Mouse (Mus musculus) v-Abl transformed pro-B cells (cell line): ENCODE measurements around the gene Sumf1.

Experiments
- in situ Hi-C, 2 experiments: fragments of 400-800 bp; cut with MboI; formaldehyde crosslinking; loops; one replicate each; pipeline ENCODE4 v1.15.1; 2025; ENCODE audit not compliant: unreplicated experiment in 2 of 2

Sumf1 gene

GRCm38 (mm10) chr6:108107376-108107775 is 78.0 kb downstream of the Sumf1 start:
- in situ Hi-C loops = no loop called here

GRCm38 (mm10) chr6:108101936-108102830 is 83.2 kb downstream of the Sumf1 start:
- in situ Hi-C loops = loop anchor here (5.0 kb wide), 2 partner anchors 95 to 130 kb away; no protein-coding TSS in a partner anchor

- in situ Hi-C loops = loop anchor here (5.0 to 10.0 kb wide), 5 partner anchors 116 to 636 kb away; partner anchors contain the start of gene Itpr1 (in 1 of the 2)
Observed at GRCm38 (mm10) chr6:108098846-108099217, 86.5 kb downstream of the Sumf1 start.

DNA sequence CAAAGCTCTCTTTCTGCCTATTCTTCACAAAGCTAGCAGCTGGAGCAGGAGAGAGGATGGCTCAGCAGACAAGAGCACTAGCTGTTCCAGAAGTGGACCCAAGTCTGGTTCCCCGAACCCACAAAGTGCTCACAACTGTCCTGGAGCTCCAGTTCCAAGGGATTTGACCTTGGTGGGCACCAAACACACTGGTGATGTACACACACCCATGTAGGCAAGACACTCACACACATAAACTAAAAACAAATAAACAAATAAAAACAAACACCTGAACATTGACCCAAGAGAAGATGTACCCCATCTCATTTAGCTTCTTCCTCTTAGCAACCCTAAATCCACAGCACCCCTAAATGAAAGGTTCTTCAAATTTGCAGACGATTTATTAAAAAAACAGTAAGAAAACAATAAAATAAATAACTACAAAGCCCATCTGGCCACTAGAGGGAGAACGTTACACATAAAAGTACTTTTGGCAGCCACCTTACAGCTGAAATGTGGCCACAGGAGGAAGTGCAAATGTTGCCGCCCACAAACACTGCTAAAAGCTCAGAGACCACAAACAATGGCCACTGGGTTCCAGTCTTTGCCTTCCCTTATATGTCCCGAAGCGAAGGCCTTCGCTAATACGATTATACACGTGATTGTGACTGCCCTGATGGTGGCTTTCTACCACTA is 87.1 kb downstream of the Sumf1 start:
- in situ Hi-C loops = loop anchor here (5.0 to 10.0 kb wide), 5 partner anchors 116 to 636 kb away; partner anchors contain the start of gene Itpr1 (in 1 of the 2)

- in situ Hi-C loops = loop anchor here (5.0 to 10.0 kb wide), 5 partner anchors 119 to 639 kb away; partner anchors contain the start of gene Itpr1 (in 1 of the 2)
Observed at GRCm38 (mm10) chr6:108095445-108095844, 89.9 kb downstream of the Sumf1 start.

- in situ Hi-C loops = loop anchor here (10.0 kb wide), 3 partner anchors 121 to 641 kb away; partner anchors contain the start of gene Itpr1 (in 1 of the 2)
Observed at GRCm38 (mm10) chr6:108093449-108093848, 91.9 kb downstream of the Sumf1 start.

- in situ Hi-C loops = loop anchor here (10.0 kb wide), 3 partner anchors 122 to 642 kb away; partner anchors contain the start of gene Itpr1 (in 1 of the 2)
Observed at GRCm38 (mm10) chr6:108092646-108093045, 92.7 kb downstream of the Sumf1 start.

DNA sequence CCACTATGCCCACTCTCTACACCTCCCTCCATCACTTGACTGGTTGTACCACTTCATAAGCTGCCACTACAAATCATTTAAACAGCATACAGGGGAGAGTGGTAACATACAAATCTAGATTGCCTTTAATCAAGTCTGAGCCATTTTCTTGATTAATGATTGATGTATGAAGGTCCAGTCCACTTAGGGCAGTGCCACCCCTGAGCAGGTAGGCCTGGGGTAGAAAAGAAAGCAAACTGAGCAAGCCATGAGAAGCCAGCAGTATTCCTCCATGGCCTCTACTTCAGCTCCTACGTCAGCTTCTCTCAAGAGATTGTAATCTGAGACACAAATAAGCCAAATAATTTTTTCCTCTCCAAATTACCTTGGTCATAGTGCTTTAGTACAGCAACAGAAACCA is 94.1 kb downstream of the Sumf1 start:
- in situ Hi-C loops = loop anchor here (10.0 kb wide), 3 partner anchors 124 to 644 kb away; partner anchors contain the start of gene Itpr1 (in 1 of the 2)

DNA sequence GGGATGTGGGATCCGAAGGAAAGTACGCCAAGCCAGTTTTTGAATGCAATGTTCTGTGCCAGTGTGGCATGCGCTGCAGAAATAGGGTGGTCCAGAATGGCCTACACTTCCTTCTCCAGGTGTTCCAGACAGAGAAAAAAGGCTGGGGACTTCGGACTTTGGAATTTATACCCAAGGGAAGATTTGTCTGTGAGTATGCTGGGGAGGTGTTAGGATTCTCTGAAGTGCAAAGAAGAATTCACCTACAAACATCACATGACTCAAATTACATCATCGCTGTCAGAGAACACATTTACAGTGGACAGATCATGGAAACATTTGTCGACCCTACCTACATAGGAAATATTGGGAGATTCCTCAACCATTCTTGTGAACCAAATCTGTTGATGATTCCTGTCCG is 109.5 kb downstream of the Sumf1 start:
- in situ Hi-C loops = loop anchor here in 1 of 2 experiments (10.0 kb wide), 1 partner anchor 639 kb away; no protein-coding TSS in a partner anchor

DNA sequence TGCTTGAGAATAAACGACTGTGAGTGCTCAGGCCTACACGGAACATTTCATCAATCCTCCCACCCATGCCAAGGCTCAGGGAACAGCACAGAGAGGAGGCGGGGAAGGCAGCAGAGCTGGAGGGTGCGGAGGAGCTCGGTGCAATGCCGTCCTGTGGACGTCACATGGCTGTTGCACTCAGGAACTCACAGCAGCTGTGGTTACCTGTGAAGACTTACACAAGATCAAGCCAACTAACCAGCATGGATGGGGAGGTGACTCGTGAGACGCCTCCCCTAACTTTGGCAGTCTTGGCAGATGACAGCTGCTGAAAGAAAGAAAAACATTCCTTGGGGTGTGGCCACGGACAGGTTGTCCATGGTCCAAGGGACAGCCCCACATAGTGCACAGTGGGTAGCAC is 110.8 kb downstream of the Sumf1 start:
- in situ Hi-C loops = loop anchor here (10.0 to 25.0 kb wide), 2 partner anchors 640 to 1412 kb away; no protein-coding TSS in a partner anchor

- in situ Hi-C loops = loop anchor here (10.0 to 25.0 kb wide), 2 partner anchors 641 to 1412 kb away; no protein-coding TSS in a partner anchor
Observed at GRCm38 (mm10) chr6:108073931-108074330, 111.5 kb downstream of the Sumf1 start.

GRCm38 (mm10) chr6:108073071-108073470 is 112.3 kb downstream of the Sumf1 start:
- in situ Hi-C loops = loop anchor here (10.0 to 25.0 kb wide), 2 partner anchors 642 to 1411 kb away; no protein-coding TSS in a partner anchor

DNA sequence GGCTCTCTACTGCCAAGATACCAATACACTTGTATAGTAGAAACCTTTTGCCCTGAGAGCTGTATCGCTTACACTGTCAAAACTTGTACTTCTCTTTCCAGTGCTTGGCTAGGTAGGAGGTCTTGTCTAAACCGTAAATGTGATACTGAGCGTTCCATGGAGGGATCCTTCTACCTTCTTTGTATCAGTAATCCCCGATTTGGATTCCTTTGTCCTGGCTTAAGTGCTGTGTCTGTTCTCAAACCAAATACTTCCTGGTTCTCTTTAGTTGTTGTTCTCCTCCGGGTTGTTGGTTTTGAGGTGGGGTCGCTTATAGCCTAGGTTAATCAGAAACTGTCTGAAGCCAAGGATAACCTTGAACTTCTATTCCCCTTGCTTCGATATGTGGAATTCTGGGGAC is 114.4 kb downstream of the Sumf1 start:
- in situ Hi-C loops = loop anchor here (10.0 to 25.0 kb wide), 2 partner anchors 644 to 1409 kb away; no protein-coding TSS in a partner anchor

DNA sequence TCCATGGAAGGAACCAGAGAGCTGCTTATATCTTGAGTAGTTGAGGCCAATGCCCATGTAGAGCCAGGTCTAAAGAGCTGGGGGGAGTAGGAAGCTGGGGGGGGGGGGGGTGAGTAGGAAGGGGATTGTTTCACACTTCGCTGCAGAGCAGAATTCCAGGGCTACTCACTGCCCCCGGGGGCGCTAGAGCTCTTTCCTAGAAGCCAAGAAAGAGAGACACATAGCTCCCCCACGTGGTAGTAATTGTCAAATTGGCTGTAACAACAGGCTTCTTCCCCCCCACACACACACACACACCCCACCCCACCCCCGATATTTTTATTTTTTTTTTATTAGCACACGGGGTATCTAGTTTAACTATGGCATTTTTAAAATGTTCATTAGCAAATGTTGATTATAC is 119.8 kb downstream of the Sumf1 start:
- in situ Hi-C loops = loop anchor here in 1 of 2 experiments (25.0 kb wide), 1 partner anchor 1403 kb away; no protein-coding TSS in a partner anchor

GRCm38 (mm10) chr6:108064918-108065526 is 120.4 kb downstream of the Sumf1 start, which contains the start of gene Setmar:
Setmar (plus strand) TSS chr6:108065045.
- in situ Hi-C loops = loop anchor here in 1 of 2 experiments (25.0 kb wide), 1 partner anchor 1403 kb away; no protein-coding TSS in a partner anchor

GRCm38 (mm10) chr6:108061121-108061520 is 124.3 kb downstream of the Sumf1 start:
- in situ Hi-C loops = loop anchor here in 1 of 2 experiments (25.0 kb wide), 1 partner anchor 1399 kb away; no protein-coding TSS in a partner anchor

- in situ Hi-C loops = loop anchor here (5.0 to 25.0 kb wide), 2 partner anchors 1396 kb away; no protein-coding TSS in a partner anchor
Observed at GRCm38 (mm10) chr6:108058066-108058465, 127.3 kb downstream of the Sumf1 start.

- in situ Hi-C loops = loop anchor here (5.0 to 25.0 kb wide), 2 partner anchors 1395 kb away; no protein-coding TSS in a partner anchor
Observed at GRCm38 (mm10) chr6:108057353-108057752, 128.0 kb downstream of the Sumf1 start.
